Comparison of ENCODE assay signal across 9 mouse cellular contexts in genomic region chr11:69604795-69605664, GRCm38 (mm10). TPM values are rescaled to one million over a fixed set of nuclear protein-coding genes. Genes with fewer than 3 reads are reported as not detected.
DNase-seq lines count a peak whose midpoint lies in the region; ATAC-seq and TF ChIP-seq lines count a peak whose summit lies in the region.
"Had no signal": no experiment of that assay in that cellular context is flagged by ENCODE, and none has a peak within 500 bp of the region (broad histone marks: within the 10 kb centered on the region; RNA-seq: fewer than 3 reads in every experiment).

No protein-coding gene starts in this region.

- H3K27ac ChIP-seq in hindbrain, embryonic 14.5 days = peak overlapping the region; percentile 83
- peak overlapping the region; percentile 83 for H3K27ac ChIP-seq in liver, embryonic 14.5 days

- WGBS in hindbrain, embryonic 14.5 days = under 1% methylated on average over 60 of the region's 73 CpGs
- WGBS in liver, embryonic 14.5 days (ENCODE audit: insufficient replicate concordance) = under 1% methylated on average over 68 of the region's 73 CpGs

- no peak for TF ChIP-seq CTCF in liver, embryonic 14.5 days (IDR thresholded peaks at IDR 0.05; ENCODE audit: low read depth)

- peak overlapping the region; percentile 90 for H3K9ac ChIP-seq in hindbrain, embryonic 14.5 days
- peak overlapping the region; percentile 86 for H3K9ac ChIP-seq in liver, embryonic 14.5 days (replicated peaks)

- H3K9me3 ChIP-seq in hindbrain, embryonic 14.5 days (ENCODE audit: control insufficient read depth, low read length) = no peaks in the 10 kb centered on the region
- no peaks in the 10 kb centered on the region for H3K9me3 ChIP-seq in liver, embryonic 14.5 days (ENCODE audit: control insufficient read depth, low read length)

- H3K36me3 ChIP-seq in hindbrain, embryonic 14.5 days (replicated peaks; ENCODE audit: control insufficient read depth, insufficient read depth) = peaks cover 18% of the 10 kb centered on the region; the same call in 1 of the 2 replicates
- peaks cover 9% of the 10 kb centered on the region for H3K36me3 ChIP-seq in liver, embryonic 14.5 days (replicated peaks; ENCODE audit: control insufficient read depth, insufficient read depth, low read depth)

- H3K4me2 ChIP-seq in hindbrain, embryonic 14.5 days (replicated peaks) = peak overlapping the region; percentile 99
- peak overlapping the region; percentile 98 for H3K4me2 ChIP-seq in liver, embryonic 14.5 days (ENCODE audit: low read depth)

- peak; percentile 49 to 66 for DNase-seq in layer of hippocampus, postnatal 10 days (ENCODE audit: low spot score in 2 of 2)
- DNase-seq in layer of hippocampus, adult 11-12 months (ENCODE audit: low spot score) = no peak
- DNase-seq in adrenal gland, postnatal 25 days = peak; percentile 47
- peak; percentile 56 for DNase-seq in hindbrain, embryonic 14.5 days (ENCODE audit: low spot score)
- DNase-seq in liver, embryonic 14.5 days (ENCODE audit: low read depth in 3 of 3, low spot score in 3 of 3) = no peak
- DNase-seq in retina, adult 2 months (ENCODE audit: low read depth, low spot score) = peak; percentile 70
- DNase-seq in natural killer cell, adult 2 months (ENCODE audit: low spot score in 2 of 2) = no peak

- ATAC-seq in erythroblast, adult 5-6 weeks (replicated peaks; ENCODE audit: low FRiP score, poor library complexity, severe bottlenecking) = peak; percentile 37
- ATAC-seq in hindbrain, embryonic 14.5 days (ENCODE audit: low FRiP score) = peak; percentile 58
- peak; percentile 21 for ATAC-seq in liver, embryonic 14.5 days (ENCODE audit: insufficient read depth)

- no peaks in the 10 kb centered on the region for H3K27me3 ChIP-seq in hindbrain, embryonic 14.5 days (ENCODE audit: control insufficient read depth, insufficient read depth, low read length)
- no peaks in the 10 kb centered on the region for H3K27me3 ChIP-seq in liver, embryonic 14.5 days (ENCODE audit: control insufficient read depth, insufficient read depth, low read length)

- peak overlapping the region; percentile 75 for H3K4me3 ChIP-seq in hindbrain, embryonic 14.5 days (replicated peaks; ENCODE audit: low read length)
- peak overlapping the region; percentile 69 to 71 for H3K4me3 ChIP-seq in liver, embryonic 14.5 days (ENCODE audit: insufficient read depth in 1 of 2, low read depth in 2 of 2, low read length in 2 of 2)

- H3K4me1 ChIP-seq in hindbrain, embryonic 14.5 days (replicated peaks; ENCODE audit: control insufficient read depth, insufficient read depth, low read length) = peaks cover 15% of the 10 kb centered on the region
- H3K4me1 ChIP-seq in liver, embryonic 14.5 days (replicated peaks; ENCODE audit: control insufficient read depth in 2 of 2, insufficient read depth in 2 of 2, low read length in 1 of 2) = peaks cover 53 to 71% of the 10 kb centered on the region in 2 experiments

- no peak for TF ChIP-seq EP300 in liver, embryonic 14.5 days (IDR thresholded peaks at IDR 0.05; ENCODE audit: low read depth)

RNA-seq across cellular contexts. Expression of gene Atp1b2, which starts 0.7 kb away (rescaled TPM):
- total RNA-seq in layer of hippocampus, postnatal 10 days (2021) = 100 to 1,000 TPM; 456 to 463 TPM
- total RNA-seq in adrenal gland, postnatal 25 days (2021) = 34.0 and 38.0 TPM in 2 replicates
- 10.6 and 24.0 TPM in 2 replicates for total RNA-seq in erythroblast, adult 5-6 weeks (2015; ENCODE audit: low replicate concordance)
- total RNA-seq in erythroblast, adult 5-6 weeks (2017; ENCODE audit: low replicate concordance) = 1.2 and 4.0 TPM in 2 replicates
- 72.1 and 94.2 TPM in 2 replicates for polyA plus RNA-seq in hindbrain, embryonic 14.5 days (2014; fragmentation: Nextera tagmentation; extraction: Ambion mirVana)
- polyA plus RNA-seq in liver, embryonic 14.5 days (2012; rRNA removed) = 20.6 and 25.2 TPM in 2 replicates
- 21.3 and 29.8 TPM in 2 replicates for polyA plus RNA-seq in liver, embryonic 14.5 days (2014; fragmentation: Nextera tagmentation; extraction: Ambion mirVana)

RNA-seq across cellular contexts. Expression of gene Shbg, which starts 12.7 kb away (rescaled TPM):
- not detected for total RNA-seq in layer of hippocampus, postnatal 10 days (2021)
- total RNA-seq in adrenal gland, postnatal 25 days (2021) = not detected in 2 replicates
- total RNA-seq in erythroblast, adult 5-6 weeks (2015; ENCODE audit: low replicate concordance) = not detected in 2 replicates
- 0.51 TPM in 1 of 2 replicates, not detected in the other for total RNA-seq in erythroblast, adult 5-6 weeks (2017; ENCODE audit: low replicate concordance)
- polyA plus RNA-seq in hindbrain, embryonic 14.5 days (2014; fragmentation: Nextera tagmentation; extraction: Ambion mirVana) = not detected in 2 replicates
- polyA plus RNA-seq in liver, embryonic 14.5 days (2012; rRNA removed) = 21.4 and 23.5 TPM in 2 replicates
- 28.4 and 33.2 TPM in 2 replicates for polyA plus RNA-seq in liver, embryonic 14.5 days (2014; fragmentation: Nextera tagmentation; extraction: Ambion mirVana)
- total RNA-seq: left cerebral cortex, postnatal 10 days had no signal

RNA-seq across cellular contexts. Expression of gene Sat2, which starts 16.8 kb away (rescaled TPM):
- total RNA-seq in layer of hippocampus, postnatal 10 days (2021) = 10 to 100 TPM; 15.0 to 17.1 TPM
- total RNA-seq in adrenal gland, postnatal 25 days (2021) = 6.7 and 16.9 TPM in 2 replicates
- total RNA-seq in erythroblast, adult 5-6 weeks (2015; ENCODE audit: low replicate concordance) = not detected in 2 replicates
- 0.70 TPM in 1 of 2 replicates, not detected in the other for total RNA-seq in erythroblast, adult 5-6 weeks (2017; ENCODE audit: low replicate concordance)
- polyA plus RNA-seq in hindbrain, embryonic 14.5 days (2014; fragmentation: Nextera tagmentation; extraction: Ambion mirVana) = 16.9 and 24.5 TPM in 2 replicates
- 3.7 and 5.1 TPM in 2 replicates for polyA plus RNA-seq in liver, embryonic 14.5 days (2012; rRNA removed)
- polyA plus RNA-seq in liver, embryonic 14.5 days (2014; fragmentation: Nextera tagmentation; extraction: Ambion mirVana) = 10.0 and 10.4 TPM in 2 replicates

RNA-seq across cellular contexts. Expression of gene Trp53, which starts 24.9 kb away (rescaled TPM):
- 10 to 100 TPM; 31.4 to 31.8 TPM for total RNA-seq in layer of hippocampus, postnatal 10 days (2021)
- total RNA-seq in adrenal gland, postnatal 25 days (2021) = 74.1 and 81.7 TPM in 2 replicates
- total RNA-seq in erythroblast, adult 5-6 weeks (2015; ENCODE audit: low replicate concordance) = 44.6 and 56.8 TPM in 2 replicates
- 25.1 and 28.0 TPM in 2 replicates for total RNA-seq in erythroblast, adult 5-6 weeks (2017; ENCODE audit: low replicate concordance)
- polyA plus RNA-seq in hindbrain, embryonic 14.5 days (2014; fragmentation: Nextera tagmentation; extraction: Ambion mirVana) = 55.7 TPM in 2 replicates
- polyA plus RNA-seq in liver, embryonic 14.5 days (2012; rRNA removed) = 68.7 and 76.7 TPM in 2 replicates
- 61.2 and 66.4 TPM in 2 replicates for polyA plus RNA-seq in liver, embryonic 14.5 days (2014; fragmentation: Nextera tagmentation; extraction: Ambion mirVana)

RNA-seq across cellular contexts. Expression of gene Wrap53, which starts 25.0 kb away (rescaled TPM):
- 10 to 100 TPM in 1 of 2 experiments, 1 to 10 TPM in 1; 7.7 to 10.6 TPM for total RNA-seq in layer of hippocampus, postnatal 10 days (2021)
- total RNA-seq in adrenal gland, postnatal 25 days (2021) = 12.5 and 12.9 TPM in 2 replicates
- total RNA-seq in erythroblast, adult 5-6 weeks (2015; ENCODE audit: low replicate concordance) = 18.4 and 21.3 TPM in 2 replicates
- total RNA-seq in erythroblast, adult 5-6 weeks (2017; ENCODE audit: low replicate concordance) = 7.7 and 8.9 TPM in 2 replicates
- polyA plus RNA-seq in hindbrain, embryonic 14.5 days (2014; fragmentation: Nextera tagmentation; extraction: Ambion mirVana) = 15.6 and 16.8 TPM in 2 replicates
- 10.8 and 12.7 TPM in 2 replicates for polyA plus RNA-seq in liver, embryonic 14.5 days (2012; rRNA removed)
- 14.8 and 16.1 TPM in 2 replicates for polyA plus RNA-seq in liver, embryonic 14.5 days (2014; fragmentation: Nextera tagmentation; extraction: Ambion mirVana)

Comparison
In these comparisons a context has a peak if more than half of its experiments do, and no peak if none do; other contexts are left out.
1. DNase-seq: peak in layer of hippocampus, postnatal 10 days (2 of 2), adrenal gland, postnatal 25 days (single experiment), hindbrain, embryonic 14.5 days (single experiment) and retina, adult 2 months (single experiment); none in layer of hippocampus, adult 11-12 months (single experiment), liver, embryonic 14.5 days (0 of 3) and natural killer cell, adult 2 months (0 of 2).
2. RNA of gene Atp1b2, which starts 0.7 kb away (total RNA-seq): 456 to 463 TPM in layer of hippocampus, postnatal 10 days; 34.0 to 38.0 TPM in adrenal gland, postnatal 25 days and 1.2 to 24.0 TPM in erythroblast, adult 5-6 weeks; every median in the first group is over 10 times any median in the second.
3. Peak in every context shown above with its lines, with median percentiles within 50 percentile points of each other: ATAC-seq.